Mouse (Mus musculus) cerebellum, postnatal 4 days (tissue): ENCODE results near the gene Ak1.

Source experiments
- DNase-seq, 2 experiments: peaks; one replicate each; pipeline ENCODE4 v3.0.0; 2022; ENCODE audit warnings: low spot score in 2 of 2, mixed read lengths in 1 of 2

Gene Ak1

GRCm38 (mm10) chr2:32599409-32599808, 22.1 kb upstream of the Ak1 start, which contains the start of gene St6galnac6:
St6galnac6 (plus strand) TSS chr2:32599709.
- no peak for DNase-seq

- DNase-seq, result no peak
Observed at GRCm38 (mm10) chr2:32601417-32602065, 20.0 kb upstream of the Ak1 start.

DNA sequence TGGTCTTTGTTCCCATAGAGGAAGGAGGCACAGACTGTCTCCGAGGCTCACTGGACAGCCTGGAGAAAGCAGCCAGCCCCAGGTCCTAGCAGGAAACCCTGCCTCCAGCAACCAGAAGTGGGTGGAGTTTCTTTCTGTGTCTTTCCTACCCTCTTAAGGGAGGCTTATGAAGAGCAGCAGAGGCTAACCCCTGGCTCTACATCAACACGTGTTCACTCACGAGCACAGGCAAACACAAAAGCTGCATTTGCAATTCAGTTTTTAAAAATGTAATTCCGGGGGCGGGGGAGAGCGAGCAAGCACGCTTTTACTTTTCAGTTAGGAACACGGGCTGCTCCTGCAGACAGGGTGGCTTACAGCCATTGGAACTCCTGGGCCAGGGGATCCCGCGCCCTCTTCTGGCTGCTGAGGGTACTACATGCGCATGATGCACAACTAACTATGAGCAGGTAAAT, 18.9 kb upstream of the Ak1 start:
- peak; percentile 80 to 94 for DNase-seq

GRCm38 (mm10) chr2:32604631-32605030, 16.9 kb upstream of the Ak1 start:
- no peak for DNase-seq

DNA sequence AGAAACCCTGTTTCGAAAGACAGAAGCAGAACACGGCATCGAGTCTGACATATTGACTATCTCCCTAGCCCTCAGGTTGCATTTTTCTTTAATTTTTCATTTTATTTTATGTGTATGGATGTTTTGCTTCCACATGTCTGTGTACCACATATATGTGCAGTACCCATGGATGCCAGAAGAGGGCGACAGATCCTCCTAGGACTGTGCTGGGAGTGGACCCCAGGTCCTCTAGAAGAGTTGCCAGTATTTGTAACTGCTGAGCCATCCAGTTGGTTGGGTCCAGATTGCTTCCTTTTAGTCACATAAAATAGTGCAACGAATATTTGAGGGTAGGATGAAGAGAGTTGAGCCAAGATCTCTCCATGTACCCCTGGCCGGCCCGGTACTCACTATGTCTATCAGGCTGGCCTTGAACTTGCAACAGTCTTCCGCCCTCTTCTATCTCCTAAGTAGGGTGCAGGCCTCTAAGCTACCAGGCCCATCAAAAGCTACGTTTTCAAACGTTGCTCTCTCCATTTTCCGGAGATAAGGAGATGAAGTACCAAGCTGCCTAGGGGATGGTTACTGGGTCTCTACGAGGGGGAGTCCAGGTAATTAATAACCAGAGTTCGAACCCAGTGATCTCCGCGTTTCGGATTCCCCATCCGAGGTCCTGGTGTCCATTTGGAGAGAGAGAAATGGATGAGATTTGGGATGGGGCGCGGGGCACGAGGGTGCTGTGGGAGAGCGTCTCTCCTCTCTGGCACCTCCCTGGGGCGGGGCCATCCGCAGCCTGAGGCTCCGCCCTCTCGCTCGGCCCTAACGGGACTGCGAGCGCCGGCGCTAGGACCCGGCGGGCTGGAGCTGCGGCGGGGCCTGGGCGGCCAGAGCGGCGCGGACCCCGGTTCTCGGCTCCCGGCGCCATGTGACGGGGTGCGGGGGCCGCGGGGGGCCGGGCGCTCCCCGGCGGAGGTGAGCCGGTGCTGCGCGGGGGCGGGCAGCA, 15.1 kb upstream of the Ak1 start:
- DNase-seq, result peak; percentile 47 to 77

DNA sequence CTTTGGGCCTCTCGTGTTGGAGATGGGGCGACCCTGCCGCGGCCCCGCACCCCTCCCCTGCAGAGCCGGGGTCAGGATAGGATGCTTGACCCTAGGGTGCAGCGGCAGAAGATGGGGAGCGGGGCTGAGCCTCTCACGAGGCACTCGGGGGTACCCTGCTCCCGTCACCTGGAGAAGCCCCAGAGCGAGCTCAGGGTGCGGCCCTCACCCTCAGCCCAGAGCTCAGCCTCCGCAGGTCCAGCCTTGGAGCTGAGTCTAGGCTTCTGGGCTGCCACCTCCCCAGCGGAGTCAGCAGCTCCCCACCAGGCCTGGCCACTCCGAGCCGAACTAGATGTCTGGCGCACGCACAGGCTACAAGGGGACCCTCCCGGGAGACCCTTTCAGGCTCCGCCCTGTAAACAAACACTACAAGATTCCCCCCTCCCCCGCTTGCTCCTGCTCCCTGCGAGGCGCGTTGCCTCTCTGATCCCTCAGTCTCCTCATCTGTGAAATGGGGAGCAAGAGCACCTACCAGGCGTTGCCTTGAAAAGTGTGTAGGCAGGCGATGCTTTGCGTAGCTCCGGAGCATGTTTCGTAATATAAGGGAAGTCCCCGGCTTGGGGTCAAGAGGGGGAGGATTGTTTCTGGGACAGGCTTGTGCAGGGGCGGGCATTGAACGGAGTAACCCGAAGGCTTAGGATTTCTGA, 14.2 kb upstream of the Ak1 start:
- DNase-seq, result no peak

- no peak for DNase-seq
Observed at GRCm38 (mm10) chr2:32608141-32608777, 13.3 kb upstream of the Ak1 start.

DNA sequence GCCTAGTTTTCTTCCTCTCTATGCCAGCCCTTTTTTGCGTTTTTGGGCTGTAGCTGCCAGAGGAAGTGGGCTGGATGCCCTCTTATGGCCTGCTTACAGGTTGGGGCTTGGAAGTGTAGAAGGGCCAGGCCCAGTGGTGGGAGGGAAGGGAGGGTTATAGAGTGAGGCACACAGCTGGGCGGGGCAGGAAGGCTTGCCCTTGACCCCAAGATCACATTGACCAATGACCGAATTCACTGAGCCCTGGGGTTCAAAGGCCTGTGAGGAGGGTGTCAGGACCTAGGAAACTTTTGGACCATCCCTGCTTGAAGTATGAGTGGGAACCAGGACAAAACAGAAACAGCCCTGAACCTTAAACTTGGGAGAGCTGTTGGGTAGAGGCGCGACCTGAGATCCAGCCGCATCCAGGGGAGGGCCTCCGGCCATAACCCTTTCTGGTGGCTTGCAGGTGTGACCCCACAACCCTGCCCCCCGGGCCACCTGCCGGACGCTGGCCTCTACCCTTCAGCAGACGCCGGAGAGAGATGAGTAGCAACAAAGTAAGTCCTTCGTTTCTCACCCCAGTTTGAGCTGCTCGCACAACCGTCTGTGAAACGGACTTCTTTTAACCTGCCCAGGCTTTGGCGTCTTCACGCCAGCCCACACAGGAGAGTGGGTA, 12.7 kb upstream of the Ak1 start:
- no peak for DNase-seq

DNA sequence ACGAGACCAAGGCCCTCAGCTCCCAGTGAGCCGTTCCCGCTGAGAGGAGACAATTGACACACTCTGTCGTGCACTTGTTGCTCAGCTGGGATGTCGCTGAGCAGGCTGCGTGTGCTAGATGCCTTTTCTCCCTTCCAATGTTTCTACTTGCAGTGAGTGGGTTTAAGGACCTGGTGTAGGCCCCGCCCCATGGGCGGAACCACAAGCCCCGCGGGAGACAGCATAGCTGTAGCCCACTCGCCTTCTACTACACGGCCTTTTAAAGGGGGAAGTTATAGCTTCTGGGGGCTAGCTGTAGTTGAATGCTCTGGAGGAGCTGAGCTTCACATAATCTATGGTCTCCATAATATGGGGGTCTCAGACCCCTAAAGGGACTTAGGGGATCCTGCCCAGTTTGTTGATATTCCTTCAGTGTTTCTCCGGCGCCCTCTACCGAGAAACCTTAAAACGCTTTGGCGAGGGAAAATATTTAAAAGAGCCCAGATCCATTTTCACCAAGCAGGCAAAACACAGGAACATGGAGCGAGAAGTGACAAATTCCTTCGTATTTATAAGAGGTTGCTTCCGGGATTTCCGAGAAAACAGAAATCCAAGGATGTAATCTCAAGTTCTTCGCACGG, 10.8 kb upstream of the Ak1 start:
- no peak for DNase-seq

- DNase-seq, result no peak
Observed at GRCm38 (mm10) chr2:32612274-32612673, 9.3 kb upstream of the Ak1 start.

GRCm38 (mm10) chr2:32617109-32617508, 4.4 kb upstream of the Ak1 start:
- DNase-seq, result no peak

- DNase-seq, result no peak
Observed at GRCm38 (mm10) chr2:32617601-32618000, 4.0 kb upstream of the Ak1 start.

DNA sequence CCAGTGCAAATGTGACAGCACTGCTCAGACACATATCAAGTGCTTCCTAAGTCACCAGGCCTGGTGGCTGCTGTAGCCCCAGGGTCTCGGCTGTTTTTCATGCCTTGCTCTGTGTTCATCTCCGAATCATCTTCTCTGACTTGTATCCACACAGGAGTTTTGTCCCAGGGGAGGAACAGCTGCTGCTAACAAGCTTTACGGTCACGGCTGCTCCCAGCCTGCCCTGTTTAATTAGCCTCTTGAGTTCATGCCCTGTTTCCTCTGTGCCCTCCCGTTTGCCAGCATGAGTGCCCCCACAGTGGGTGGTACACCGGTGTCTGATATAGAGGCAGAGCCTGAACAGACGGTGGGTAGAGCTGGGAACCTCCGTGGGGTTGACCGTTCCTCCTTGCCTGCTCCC, 3.5 kb upstream of the Ak1 start:
- DNase-seq, result no peak

- DNase-seq, result no peak
Observed at GRCm38 (mm10) chr2:32620682-32621516, 659 bp upstream of the Ak1 start.

- no peak for DNase-seq
Observed at GRCm38 (mm10) chr2:32624111-32624748, 2.7 kb downstream of the Ak1 start.

DNA sequence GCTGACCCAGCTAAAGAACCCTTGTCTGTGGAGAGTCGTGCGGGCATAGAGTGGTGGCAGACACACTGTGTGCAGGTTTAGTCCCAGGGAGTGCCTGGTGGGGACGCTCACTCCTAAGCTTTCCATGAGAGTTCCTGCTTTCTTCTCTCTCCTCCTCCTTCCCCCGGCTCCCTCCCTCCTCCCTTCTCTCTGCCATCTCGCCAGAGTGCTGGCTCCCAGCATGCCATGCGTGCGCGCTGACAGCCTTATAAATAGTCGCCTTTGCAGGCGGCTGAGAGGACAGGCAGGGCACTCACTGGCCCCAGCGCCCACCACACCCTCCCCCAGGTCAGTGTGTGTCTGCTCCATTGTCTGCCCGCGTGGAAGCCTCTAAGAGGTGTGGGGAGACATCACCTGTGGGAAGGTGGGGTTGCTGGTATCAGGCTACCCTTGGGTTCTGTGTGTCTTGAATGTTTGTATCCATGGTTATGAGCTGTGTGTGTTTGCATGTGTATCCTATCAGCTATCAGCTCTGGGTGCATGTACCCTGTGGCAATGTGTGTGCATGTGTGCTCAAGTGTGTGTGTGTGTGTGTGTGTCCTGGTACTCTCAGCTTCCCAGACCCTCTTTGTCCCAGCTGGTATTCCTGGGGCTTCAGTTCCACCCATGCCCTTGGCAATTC, 3.8 kb downstream of the Ak1 start:
- DNase-seq, result peak in 1 of 2 experiments; percentile 69

DNA sequence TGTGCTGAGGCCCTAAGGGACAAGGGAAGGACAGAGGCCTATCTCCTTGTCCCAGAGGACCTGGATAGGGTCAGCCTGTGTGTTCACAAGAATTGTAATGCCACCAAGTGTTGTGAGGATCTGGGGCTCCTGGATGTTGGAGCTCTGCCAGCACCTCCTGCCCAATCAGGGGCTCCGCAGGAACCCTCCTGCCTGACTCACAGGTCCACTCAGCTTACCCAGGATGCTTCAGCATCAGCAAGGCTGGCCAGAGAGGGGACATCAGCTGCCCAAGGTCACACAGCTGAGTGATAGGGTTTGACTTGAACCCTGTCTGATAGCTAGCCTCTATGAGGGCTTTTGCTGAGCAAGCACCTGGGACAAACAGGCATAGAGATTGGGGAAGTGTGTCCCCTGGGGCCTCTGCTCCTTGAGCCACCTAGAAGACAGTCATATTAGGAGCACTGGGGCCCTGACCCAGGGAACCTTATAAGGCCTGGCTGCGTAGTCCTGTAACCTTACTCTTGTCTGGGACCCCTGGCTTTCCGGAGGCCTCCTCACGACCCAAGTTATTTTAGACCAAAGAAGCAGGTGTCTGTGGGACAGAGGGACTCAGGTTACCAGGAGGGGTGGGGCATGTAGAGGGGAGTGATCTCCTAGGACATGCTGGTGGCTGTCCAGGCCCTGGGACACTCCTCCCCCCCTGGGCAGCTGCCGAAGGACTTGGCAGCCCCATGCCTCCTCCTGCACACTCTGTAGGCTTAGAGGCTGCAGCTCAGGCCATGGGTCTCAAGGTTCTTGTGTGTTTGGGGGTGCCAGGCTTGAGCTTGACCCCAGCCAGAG, 4.5 kb downstream of the Ak1 start:
- no peak for DNase-seq
